Mouse (Mus musculus) gastrocnemius, adult 18-20 months (tissue): ENCODE measurements at regions not wholly inside any gene's neighbourhood (a gene's known extent, or its start where the extent isn't known, plus 50 kb on each side); places are given as distances from the start of the nearest gene placed in this dataset.

Experiments used
- DNase-seq: peaks from one replicate; pipeline ENCODE4 v3.0.0; 2021; ENCODE audit warnings: low spot score

- no peak for DNase-seq
These were observed 69.9 kb upstream of the Dkk2 start for GRCm38 (mm10) chr3:132015205-132015604.

GRCm38 (mm10) chr3:132017485-132018261, 67.4 kb upstream of the Dkk2 start:
- DNase-seq: no peak

GRCm38 (mm10) chr3:132018505-132018904, 66.6 kb upstream of the Dkk2 start:
- no peak for DNase-seq

GRCm38 (mm10) chr3:132022032-132022431, 63.1 kb upstream of the Dkk2 start:
- no peak for DNase-seq

- no peak for DNase-seq
These were observed 61.8 kb upstream of the Dkk2 start for GRCm38 (mm10) chr3:132023342-132023741.

GRCm38 (mm10) chr3:132029112-132029511, 56.0 kb upstream of the Dkk2 start:
- DNase-seq: no peak

- DNase-seq: no peak
These were observed 51.9 kb upstream of the Dkk2 start for GRCm38 (mm10) chr3:132033078-132033713.

- DNase-seq: no peak
These were observed 49.9 kb upstream of the Dkk2 start for GRCm38 (mm10) chr3:132035176-132035575.
